In the genomic region with DNA sequence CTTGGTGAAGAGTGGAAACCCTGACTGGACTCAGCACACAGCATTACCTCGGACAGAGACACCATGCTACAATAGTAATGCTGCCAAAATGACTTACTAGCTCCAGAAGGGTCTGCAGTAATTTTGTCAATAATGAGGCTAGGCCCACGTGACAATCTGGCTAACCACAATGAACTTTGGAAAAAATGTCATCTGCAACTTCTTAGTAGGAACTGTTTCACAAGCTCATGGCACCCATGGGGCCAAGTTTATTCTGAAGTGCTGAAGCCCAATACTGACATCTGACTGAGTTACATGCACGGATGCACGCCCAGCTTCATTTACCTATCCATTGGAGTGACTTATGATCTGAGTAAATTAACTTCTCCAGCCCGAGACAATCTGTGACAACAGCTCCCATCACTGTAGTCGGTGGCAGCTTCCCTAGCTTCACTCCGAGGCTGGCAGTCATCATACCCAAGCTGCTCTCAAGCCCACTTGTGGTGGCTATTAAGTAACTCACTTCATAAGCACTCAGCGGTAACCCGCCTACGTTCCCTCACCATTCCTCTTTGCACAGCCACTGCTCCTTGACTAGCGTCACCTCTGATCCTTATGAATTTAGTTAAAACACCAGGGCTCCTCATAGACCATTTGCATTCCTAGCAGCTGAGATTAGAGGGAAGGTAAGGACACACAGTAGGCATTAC, we compare ENCODE assay signal across 18 mouse cellular contexts. TPM values are rescaled to one million over a fixed set of nuclear protein-coding genes. Genes with fewer than 3 reads are reported as not detected.
DNase-seq lines count a peak whose midpoint lies in the region; ATAC-seq and TF ChIP-seq lines count a peak whose summit lies in the region.
"Had no signal": no experiment of that assay in that cellular context is flagged by ENCODE, and none has a peak within 500 bp of the region (broad histone marks: within the 10 kb centered on the region; RNA-seq: fewer than 3 reads in every experiment).

No protein-coding gene starts in this region.

- peak; percentile 22; the same call in 1 of the 2 replicates for ATAC-seq in frontal cortex, adult (ENCODE audit: low TSS enrichment)
- no peak for ATAC-seq in liver, embryonic 13.5 days (ENCODE audit: low read depth)
- no peak for ATAC-seq in liver, embryonic 12.5 days
- ATAC-seq in lung, embryonic 14.5 days (ENCODE audit: insufficient read depth): peak; percentile 19; the same call in 1 of the 2 replicates
- ATAC-seq: forebrain, embryonic 15.5 days; midbrain, embryonic 15.5 days had no signal

- H3K27me3 ChIP-seq in liver, embryonic 13.5 days: no peaks in the 10 kb centered on the region
- no peaks in the 10 kb centered on the region for H3K27me3 ChIP-seq in liver, embryonic 12.5 days (replicated peaks)
- H3K27me3 ChIP-seq in lung, embryonic 14.5 days (ENCODE audit: insufficient read depth, low read length): no peaks in the 10 kb centered on the region
- H3K27me3 ChIP-seq: forebrain, embryonic 15.5 days; midbrain, embryonic 15.5 days had no signal

- no peak overlapping the region for H3K9ac ChIP-seq in liver, embryonic 13.5 days
- H3K9ac ChIP-seq in liver, embryonic 12.5 days: no peak overlapping the region
- H3K9ac ChIP-seq in lung, embryonic 14.5 days: no peak overlapping the region
- H3K9ac ChIP-seq: forebrain, embryonic 15.5 days; hindbrain, embryonic 14.5 days; midbrain, embryonic 15.5 days had no signal

- peak overlapping the region; percentile 26; the same call in 1 of the 2 replicates for H3K27ac ChIP-seq in liver, embryonic 13.5 days
- H3K27ac ChIP-seq in liver, embryonic 12.5 days: no peak overlapping the region
- H3K27ac ChIP-seq in lung, embryonic 14.5 days (ENCODE audit: low read depth): no peak overlapping the region
- H3K27ac ChIP-seq: forebrain, embryonic 15.5 days; hindbrain, embryonic 14.5 days; midbrain, embryonic 15.5 days had no signal

- DNase-seq in frontal cortex, postnatal 14 days (ENCODE audit: low spot score in 2 of 2): no peak
- no peak for DNase-seq in liver, embryonic 13.5 days
- DNase-seq in lung, embryonic 14.5 days: peak; percentile 58
- DNase-seq in lung, postnatal 4 days: peak; percentile 71 to 72
- DNase-seq in kidney, postnatal 10 days: no peak
- no peak for DNase-seq in thymus, adult 18-20 months
- DNase-seq: B cell, adult 2 months; cerebellum, postnatal 25 days; kidney, adult 11 months; kidney, postnatal 36 days; spleen, adult 18-20 months had no signal

- peaks cover 88% of the 10 kb centered on the region for H3K36me3 ChIP-seq in liver, embryonic 13.5 days
- H3K36me3 ChIP-seq in liver, embryonic 12.5 days: peaks cover 83% of the 10 kb centered on the region
- H3K36me3 ChIP-seq in lung, embryonic 14.5 days (ENCODE audit: insufficient read depth): peaks cover 73% of the 10 kb centered on the region

- TF ChIP-seq CTCF in lung, embryonic 14.5 days (IDR thresholded peaks at IDR 0.05; ENCODE audit: low read depth): no peak

- H3K4me3 ChIP-seq in liver, embryonic 13.5 days (replicated peaks): no peak overlapping the region
- no peak overlapping the region for H3K4me3 ChIP-seq in liver, embryonic 12.5 days
- H3K4me3 ChIP-seq in lung, embryonic 14.5 days (ENCODE audit: low read depth, low read length): no peak overlapping the region
- H3K4me3 ChIP-seq: erythroblast, embryonic 14.5 days; forebrain, embryonic 15.5 days; midbrain, embryonic 15.5 days had no signal

- no peak overlapping the region for H3K4me2 ChIP-seq in liver, embryonic 13.5 days
- no peak overlapping the region for H3K4me2 ChIP-seq in liver, embryonic 12.5 days
- no peak overlapping the region for H3K4me2 ChIP-seq in lung, embryonic 14.5 days
- H3K4me2 ChIP-seq: forebrain, embryonic 15.5 days; hindbrain, embryonic 14.5 days; midbrain, embryonic 15.5 days had no signal

- no peaks in the 10 kb centered on the region for H3K9me3 ChIP-seq in liver, embryonic 13.5 days (replicated peaks)
- H3K9me3 ChIP-seq in liver, embryonic 12.5 days (replicated peaks): no peaks in the 10 kb centered on the region
- H3K9me3 ChIP-seq in lung, embryonic 14.5 days (ENCODE audit: low read depth, low read length): no peaks in the 10 kb centered on the region
- H3K9me3 ChIP-seq: forebrain, embryonic 15.5 days; midbrain, embryonic 15.5 days had no signal

- H3K4me1 ChIP-seq in liver, embryonic 13.5 days (replicated peaks): peaks cover 40% of the 10 kb centered on the region
- peaks cover 36% of the 10 kb centered on the region for H3K4me1 ChIP-seq in liver, embryonic 12.5 days
- H3K4me1 ChIP-seq in lung, embryonic 14.5 days (ENCODE audit: insufficient read depth): no peaks in the 10 kb centered on the region
- H3K4me1 ChIP-seq: midbrain, embryonic 15.5 days had no signal

- WGBS in liver, embryonic 13.5 days (ENCODE audit: insufficient replicate concordance): 86% methylated on average over 11 of the region's 11 CpGs
- 87% methylated on average over 11 of the region's 11 CpGs for WGBS in liver, embryonic 12.5 days (ENCODE audit: insufficient replicate concordance)
- WGBS in lung, embryonic 14.5 days: 72% methylated on average over 11 of the region's 11 CpGs

RNA-seq across cellular contexts. Expression of gene Gm21885, which starts 4.4 kb away (rescaled TPM):
- not detected in 2 replicates for polyA plus RNA-seq in liver, embryonic 13.5 days (2015; fragmentation: Nextera tagmentation; extraction: Ambion mirVana)
- polyA plus RNA-seq in liver, embryonic 12.5 days (2016; fragmentation: Nextera tagmentation; extraction: Ambion mirVana): 0.29 TPM in 1 of 2 replicates, not detected in the other
- polyA plus RNA-seq in lung, embryonic 14.5 days (2014; fragmentation: Nextera tagmentation; extraction: Ambion mirVana): 0.41 and 0.68 TPM in 2 replicates
- polyA plus RNA-seq: erythroblast, embryonic 14.5 days; hindbrain, embryonic 14.5 days; neural tube, embryonic 11.5 days had no signal

RNA-seq across cellular contexts. Expression of gene Luc7l3, which starts 35.8 kb away (rescaled TPM):
- polyA plus RNA-seq in liver, embryonic 13.5 days (2015; fragmentation: Nextera tagmentation; extraction: Ambion mirVana): 53.4 and 68.8 TPM in 2 replicates
- 67.1 and 67.4 TPM in 2 replicates for polyA plus RNA-seq in liver, embryonic 12.5 days (2016; fragmentation: Nextera tagmentation; extraction: Ambion mirVana)
- 93.2 and 95.8 TPM in 2 replicates for polyA plus RNA-seq in lung, embryonic 14.5 days (2014; fragmentation: Nextera tagmentation; extraction: Ambion mirVana)

RNA-seq across cellular contexts. Expression of gene Wfikkn2, which starts 40.2 kb away (rescaled TPM):
- polyA plus RNA-seq in liver, embryonic 13.5 days (2015; fragmentation: Nextera tagmentation; extraction: Ambion mirVana): 0.22 and 0.23 TPM in 2 replicates
- polyA plus RNA-seq in liver, embryonic 12.5 days (2016; fragmentation: Nextera tagmentation; extraction: Ambion mirVana): 0.31 and 0.44 TPM in 2 replicates
- 0.45 and 0.65 TPM in 2 replicates for polyA plus RNA-seq in lung, embryonic 14.5 days (2014; fragmentation: Nextera tagmentation; extraction: Ambion mirVana)
- polyA plus RNA-seq: erythroblast, embryonic 14.5 days had no signal

RNA-seq across cellular contexts. Expression of gene Ankrd40, which starts 41.8 kb away (rescaled TPM):
- 5.2 and 5.5 TPM in 2 replicates for polyA plus RNA-seq in liver, embryonic 13.5 days (2015; fragmentation: Nextera tagmentation; extraction: Ambion mirVana)
- polyA plus RNA-seq in liver, embryonic 12.5 days (2016; fragmentation: Nextera tagmentation; extraction: Ambion mirVana): 15.7 and 15.9 TPM in 2 replicates
- 29.8 and 30.9 TPM in 2 replicates for polyA plus RNA-seq in lung, embryonic 14.5 days (2014; fragmentation: Nextera tagmentation; extraction: Ambion mirVana)

Comparison
In these comparisons a context has a peak if more than half of its experiments do, and no peak if none do; other contexts are left out.
1. ATAC-seq: peak in frontal cortex, adult (single experiment) and lung, embryonic 14.5 days (single experiment); none in liver, embryonic 13.5 days (single experiment) and liver, embryonic 12.5 days (single experiment).
2. DNase-seq: peak in lung, embryonic 14.5 days (single experiment) and lung, postnatal 4 days (2 of 2); none in frontal cortex, postnatal 14 days (0 of 2), liver, embryonic 13.5 days (single experiment), kidney, postnatal 10 days (single experiment) and thymus, adult 18-20 months (0 of 2).